Mouse (Mus musculus): ENCODE results near the gene Pkd1.

- no peak for TF ChIP-seq TAL1 (IDR thresholded peaks at IDR 0.05; ENCODE audit: low read length)
- TF ChIP-seq GATA1 (IDR thresholded peaks at IDR 0.05; ENCODE audit: low read length): no peak
These were observed 68.0 kb downstream of the Pkd1 start for GRCm38 (mm10) chr17:24617561-24618194.
